Mouse (Mus musculus): ENCODE measurements around the gene Rasal2. TPM values are rescaled to one million over a fixed set of nuclear protein-coding genes. Genes with fewer than 3 reads are reported as not detected.

Rasal2 gene
- polyA plus RNA-seq, 1 experiment: 1.3 TPM

GRCm38 (mm10) chr1:157318896-157319295 is 93.5 kb downstream of the Rasal2 start:
- DNase-seq: no peak
- H3K4me1 ChIP-seq (replicated peaks; ENCODE audit: control insufficient read depth, insufficient read depth, low read length): no peaks in the 10 kb centered on the region
- WGBS: 82% methylated on average over 4 of the region's 4 CpGs

GRCm38 (mm10) chr1:157301266-157301665 is 111.1 kb downstream of the Rasal2 start:
- DNase-seq: no peak
- Histone ChIP-seq H3K36me3 (ENCODE audit: control insufficient read depth, insufficient read depth, low read length) (no peaks in the 10 kb centered on the region), H3K27ac (ENCODE audit: control insufficient read depth, insufficient read depth, low read length) (no peak overlapping the region), H3K4me3 (ENCODE audit: control insufficient read depth, insufficient read depth, low read length) (no peak overlapping the region), H3K4me1 (replicated peaks; ENCODE audit: control insufficient read depth, insufficient read depth, low read length) (no peaks in the 10 kb centered on the region), H3K27me3 (ENCODE audit: control insufficient read depth, insufficient read depth, low read length) (no peaks in the 10 kb centered on the region)
- 75% methylated on average over 1 of the region's 1 CpGs for WGBS
- no peak for TF ChIP-seq POLR2A (IDR thresholded peaks at IDR 0.05; ENCODE audit: control insufficient read depth, extremely low read depth, insufficient read depth, low read length, poor library complexity)
- no peak for TF ChIP-seq CTCF (IDR thresholded peaks at IDR 0.05; ENCODE audit: borderline replicate concordance, control insufficient read depth, extremely low read depth, insufficient read depth, low read length, poor library complexity)

More at GRCm38 (mm10) chr1:157318896-157319295, 93.5 kb downstream of the Rasal2 start:
- Histone ChIP-seq H3K4me3 (ENCODE audit: control insufficient read depth, insufficient read depth, low read length) (no peak overlapping the region), H3K27me3 (ENCODE audit: control insufficient read depth, insufficient read depth, low read length) (no peaks in the 10 kb centered on the region), H3K36me3 (ENCODE audit: control insufficient read depth, insufficient read depth, low read length) (no peaks in the 10 kb centered on the region), H3K27ac (ENCODE audit: control insufficient read depth, insufficient read depth, low read length) (no peak overlapping the region)
- TF ChIP-seq POLR2A (IDR thresholded peaks at IDR 0.05; ENCODE audit: control insufficient read depth, extremely low read depth, insufficient read depth, low read length, poor library complexity): no peak
- TF ChIP-seq CTCF (IDR thresholded peaks at IDR 0.05; ENCODE audit: borderline replicate concordance, control insufficient read depth, extremely low read depth, insufficient read depth, low read length, poor library complexity): no peak

- H3K4me3 ChIP-seq (ENCODE audit: control insufficient read depth, insufficient read depth, low read length): no peak overlapping the region
- H3K4me1 ChIP-seq (replicated peaks; ENCODE audit: control insufficient read depth, insufficient read depth, low read length): no peaks in the 10 kb centered on the region
- H3K27me3 ChIP-seq (ENCODE audit: control insufficient read depth, insufficient read depth, low read length): no peaks in the 10 kb centered on the region
- H3K27ac ChIP-seq (ENCODE audit: control insufficient read depth, insufficient read depth, low read length): no peak overlapping the region
- no peaks in the 10 kb centered on the region for H3K36me3 ChIP-seq (ENCODE audit: control insufficient read depth, insufficient read depth, low read length)
- DNase-seq: no peak
- 94% methylated on average over 2 of the region's 2 CpGs for WGBS
- TF ChIP-seq CTCF (IDR thresholded peaks at IDR 0.05; ENCODE audit: borderline replicate concordance, control insufficient read depth, extremely low read depth, insufficient read depth, low read length, poor library complexity) (no peak), POLR2A (IDR thresholded peaks at IDR 0.05; ENCODE audit: control insufficient read depth, extremely low read depth, insufficient read depth, low read length, poor library complexity) (no peak)
Measured at GRCm38 (mm10) chr1:157299559-157299958, 112.8 kb downstream of the Rasal2 start.

- no peak for DNase-seq
- 4% methylated on average over 2 of the region's 2 CpGs for WGBS
- H3K4me1 ChIP-seq (replicated peaks; ENCODE audit: control insufficient read depth, insufficient read depth, low read length): no peaks in the 10 kb centered on the region
- no peak for TF ChIP-seq POLR2A (IDR thresholded peaks at IDR 0.05; ENCODE audit: control insufficient read depth, extremely low read depth, insufficient read depth, low read length, poor library complexity)
- TF ChIP-seq CTCF (IDR thresholded peaks at IDR 0.05; ENCODE audit: borderline replicate concordance, control insufficient read depth, extremely low read depth, insufficient read depth, low read length, poor library complexity): no peak
- H3K27ac ChIP-seq (ENCODE audit: control insufficient read depth, insufficient read depth, low read length): no peak overlapping the region
- no peaks in the 10 kb centered on the region for H3K36me3 ChIP-seq (ENCODE audit: control insufficient read depth, insufficient read depth, low read length)
- no peak overlapping the region for H3K4me3 ChIP-seq (ENCODE audit: control insufficient read depth, insufficient read depth, low read length)
- H3K27me3 ChIP-seq (ENCODE audit: control insufficient read depth, insufficient read depth, low read length): no peaks in the 10 kb centered on the region
Measured at GRCm38 (mm10) chr1:157298990-157299389, 113.4 kb downstream of the Rasal2 start.

GRCm38 (mm10) chr1:157297137-157297536 is 115.3 kb downstream of the Rasal2 start:
- Histone ChIP-seq H3K27ac (ENCODE audit: control insufficient read depth, insufficient read depth, low read length) (no peak overlapping the region), H3K36me3 (ENCODE audit: control insufficient read depth, insufficient read depth, low read length) (no peaks in the 10 kb centered on the region), H3K27me3 (ENCODE audit: control insufficient read depth, insufficient read depth, low read length) (no peaks in the 10 kb centered on the region), H3K4me1 (replicated peaks; ENCODE audit: control insufficient read depth, insufficient read depth, low read length) (no peaks in the 10 kb centered on the region), H3K4me3 (ENCODE audit: control insufficient read depth, insufficient read depth, low read length) (no peak overlapping the region)
- 63% methylated on average over 1 of the region's 1 CpGs for WGBS
- no peak for TF ChIP-seq CTCF (IDR thresholded peaks at IDR 0.05; ENCODE audit: borderline replicate concordance, control insufficient read depth, extremely low read depth, insufficient read depth, low read length, poor library complexity)
- TF ChIP-seq POLR2A (IDR thresholded peaks at IDR 0.05; ENCODE audit: control insufficient read depth, extremely low read depth, insufficient read depth, low read length, poor library complexity): no peak
- DNase-seq: no peak

- no peak for DNase-seq
- H3K4me3 ChIP-seq (ENCODE audit: control insufficient read depth, insufficient read depth, low read length): no peak overlapping the region
- H3K4me1 ChIP-seq (replicated peaks; ENCODE audit: control insufficient read depth, insufficient read depth, low read length): no peaks in the 10 kb centered on the region
- TF ChIP-seq CTCF (IDR thresholded peaks at IDR 0.05; ENCODE audit: borderline replicate concordance, control insufficient read depth, extremely low read depth, insufficient read depth, low read length, poor library complexity) (no peak), POLR2A (IDR thresholded peaks at IDR 0.05; ENCODE audit: control insufficient read depth, extremely low read depth, insufficient read depth, low read length, poor library complexity) (no peak)
- 96% methylated on average over 3 of the region's 3 CpGs for WGBS
- no peaks in the 10 kb centered on the region for H3K36me3 ChIP-seq (ENCODE audit: control insufficient read depth, insufficient read depth, low read length)
- no peak overlapping the region for H3K27ac ChIP-seq (ENCODE audit: control insufficient read depth, insufficient read depth, low read length)
- no peaks in the 10 kb centered on the region for H3K27me3 ChIP-seq (ENCODE audit: control insufficient read depth, insufficient read depth, low read length)
Measured at GRCm38 (mm10) chr1:157295868-157296267, 116.5 kb downstream of the Rasal2 start.

GRCm38 (mm10) chr1:157290173-157290572 is 122.2 kb downstream of the Rasal2 start:
- DNase-seq: no peak
- TF ChIP-seq CTCF (IDR thresholded peaks at IDR 0.05; ENCODE audit: borderline replicate concordance, control insufficient read depth, extremely low read depth, insufficient read depth, low read length, poor library complexity) (no peak), POLR2A (IDR thresholded peaks at IDR 0.05; ENCODE audit: control insufficient read depth, extremely low read depth, insufficient read depth, low read length, poor library complexity) (no peak)
- no peak overlapping the region for H3K27ac ChIP-seq (ENCODE audit: control insufficient read depth, insufficient read depth, low read length)
- no peaks in the 10 kb centered on the region for H3K27me3 ChIP-seq (ENCODE audit: control insufficient read depth, insufficient read depth, low read length)
- no peaks in the 10 kb centered on the region for H3K4me1 ChIP-seq (replicated peaks; ENCODE audit: control insufficient read depth, insufficient read depth, low read length)
- no peaks in the 10 kb centered on the region for H3K36me3 ChIP-seq (ENCODE audit: control insufficient read depth, insufficient read depth, low read length)
- 89% methylated on average over 2 of the region's 2 CpGs for WGBS
- no peak overlapping the region for H3K4me3 ChIP-seq (ENCODE audit: control insufficient read depth, insufficient read depth, low read length)

All from thymus, adult 2 months (tissue).